Mouse (Mus musculus) thymus, postnatal 25 days (tissue): ENCODE measurements around the gene Ascc2.

Experiments
- DNase-seq: peaks from one replicate; pipeline ENCODE4 v3.0.0; 2022

Gene Ascc2

DNA sequence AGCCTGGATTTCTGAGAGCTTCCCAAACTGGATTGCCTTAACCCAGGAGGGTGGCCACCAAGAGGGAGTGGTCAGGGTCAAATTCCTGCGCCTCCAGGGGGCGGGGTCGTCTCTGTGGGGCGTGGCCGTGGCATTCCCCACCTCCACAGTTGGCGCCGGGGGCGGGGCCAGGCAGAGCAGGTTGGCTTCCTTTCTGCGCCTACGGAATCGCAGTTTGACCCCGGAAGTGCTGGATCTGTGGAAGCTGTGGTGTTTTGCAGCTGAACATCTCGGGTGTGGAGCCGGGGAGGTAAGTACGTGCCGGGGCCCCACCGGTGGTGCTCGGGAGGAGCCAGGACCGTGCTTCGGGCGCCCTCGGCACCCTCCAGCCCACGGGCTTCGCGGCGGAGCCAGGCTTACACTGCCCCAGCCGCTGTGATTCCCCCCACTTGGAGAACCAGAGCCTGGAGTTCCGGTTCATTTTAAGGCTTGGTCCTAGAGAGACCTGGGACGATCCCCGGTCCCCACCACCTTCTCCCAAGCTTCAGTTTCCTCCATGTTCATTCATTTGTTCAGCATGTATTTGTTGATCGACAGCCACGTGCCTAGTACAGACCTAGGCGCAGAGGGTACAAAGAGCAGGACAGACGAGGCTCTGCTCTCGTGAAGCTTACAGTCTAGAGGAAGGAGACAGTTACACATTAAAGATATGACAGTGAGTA, at the start of gene Ascc2:
TSS of gene Ascc2 (plus strand) at position 214 of the 701 bp plus-strand sequence.
- DNase-seq = peak; percentile 93

DNA sequence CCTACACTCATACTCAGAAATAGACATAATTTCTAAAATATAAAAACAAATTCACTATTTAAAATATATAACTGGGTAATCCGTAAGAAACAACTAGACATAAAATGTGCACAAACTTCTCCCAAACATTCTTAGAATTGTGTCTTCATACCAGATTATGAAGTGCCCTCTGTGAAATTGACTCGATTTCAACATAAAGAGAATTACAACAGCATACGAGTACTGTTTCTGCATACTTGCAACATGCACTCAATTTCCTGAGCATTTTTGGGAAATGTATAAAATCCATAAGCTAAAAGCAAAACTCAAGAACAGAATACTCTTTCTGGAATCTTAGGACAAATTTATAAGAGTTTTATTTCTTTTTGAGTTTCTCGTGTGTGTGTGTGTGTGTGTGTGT, 45.7 kb upstream of the Ascc2 start:
- no peak for DNase-seq

DNA sequence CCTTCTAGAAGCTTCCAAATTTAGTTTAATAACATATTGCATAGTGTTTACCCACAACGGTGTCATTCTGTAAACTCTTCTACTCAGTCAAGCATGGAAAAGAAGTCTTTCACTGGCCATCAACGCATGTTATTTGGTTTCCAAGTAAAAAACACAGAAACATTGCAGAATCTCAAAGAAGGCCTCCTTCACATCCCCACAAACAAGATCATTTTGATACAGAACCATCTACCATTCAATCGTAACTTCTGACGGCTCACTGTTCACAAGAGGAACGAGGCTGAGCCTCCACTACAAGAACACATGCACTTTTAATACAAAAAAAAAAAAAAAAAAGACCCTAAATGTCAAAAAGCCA, 44.1 kb upstream of the Ascc2 start:
- DNase-seq = no peak

DNA sequence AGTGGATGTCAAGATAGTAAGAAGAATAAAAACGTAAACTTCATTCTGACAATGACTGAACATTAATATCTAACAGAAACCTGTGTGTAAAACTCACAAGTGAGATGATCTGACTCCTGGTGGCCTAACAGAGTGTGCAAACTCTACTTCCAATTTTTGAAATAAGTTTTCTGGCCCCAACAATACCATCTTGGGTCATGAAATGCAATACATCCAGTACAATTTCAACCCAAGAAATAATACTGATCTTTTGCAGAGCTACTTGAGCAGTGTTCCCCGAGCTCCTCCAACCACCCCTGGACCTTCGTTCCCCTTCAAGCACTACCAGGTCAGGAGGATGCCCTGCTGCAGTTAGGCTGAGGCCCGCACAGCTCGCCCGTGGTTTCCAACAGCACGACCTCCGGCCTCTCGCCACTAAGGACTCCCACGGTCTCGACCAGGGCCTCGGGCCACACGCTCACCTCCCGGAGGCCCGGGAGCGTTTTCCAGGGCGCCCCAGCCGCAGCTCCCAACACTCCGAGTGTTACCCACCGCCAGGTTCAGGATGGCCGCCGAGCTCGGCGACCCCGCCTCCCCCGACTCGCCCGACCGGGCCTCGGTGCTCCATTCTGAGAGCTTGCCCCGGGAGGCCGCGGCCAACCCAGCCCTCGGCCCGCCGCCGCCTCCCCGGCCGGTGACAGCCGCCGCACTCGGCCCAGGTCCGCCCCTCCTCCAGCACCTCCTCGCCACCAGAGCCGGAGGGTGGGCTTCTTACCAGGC, 43.5 kb upstream of the Ascc2 start:
- DNase-seq = peak; percentile 55

DNA sequence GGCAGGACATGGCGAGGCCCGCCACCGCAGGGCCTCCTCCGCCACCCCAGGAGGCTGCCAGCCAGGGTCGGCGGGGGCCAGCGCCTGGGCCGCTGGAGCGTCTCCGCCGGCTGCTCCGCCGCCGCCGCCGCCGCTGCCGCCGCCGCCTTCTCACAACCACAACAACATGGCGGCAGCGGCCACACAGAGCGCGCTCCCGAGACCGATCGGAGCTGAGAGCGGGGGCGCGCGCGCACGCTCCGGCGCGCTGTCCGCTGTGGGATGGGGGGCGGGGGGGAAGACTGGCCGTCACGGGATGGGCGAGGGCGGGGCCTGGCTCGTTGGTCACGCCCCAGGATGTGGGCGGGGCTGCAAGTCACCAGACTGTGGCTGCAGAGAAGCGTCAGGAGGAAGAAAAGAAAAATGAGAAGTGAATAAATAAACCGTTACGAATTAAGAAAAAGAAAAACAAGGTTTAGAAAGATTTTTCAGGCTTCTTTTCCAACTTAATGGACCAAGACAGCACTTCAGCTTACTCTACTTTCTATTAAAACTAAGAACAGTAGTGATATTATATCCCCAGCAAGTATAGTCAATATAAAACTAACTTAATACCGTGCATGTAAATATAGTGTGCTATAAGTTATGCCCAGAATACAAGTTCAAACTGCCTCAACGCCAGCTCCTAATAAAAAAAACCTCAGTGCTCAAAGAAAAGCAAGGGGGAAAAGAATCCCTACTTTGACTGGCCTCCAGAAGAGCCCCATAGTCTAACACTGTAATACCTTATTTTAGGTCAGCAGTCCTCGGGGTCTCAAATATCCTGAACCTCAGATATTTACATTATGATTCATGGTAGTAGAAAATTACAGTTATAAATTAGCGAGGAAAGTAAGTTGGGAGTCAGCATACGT, 42.7 kb upstream of the Ascc2 start, which contains the start of gene Mtmr3:
TSS of gene Mtmr3 (minus strand) at position 256 of the 893 bp plus-strand sequence.
- DNase-seq = peak; percentile 98

DNA sequence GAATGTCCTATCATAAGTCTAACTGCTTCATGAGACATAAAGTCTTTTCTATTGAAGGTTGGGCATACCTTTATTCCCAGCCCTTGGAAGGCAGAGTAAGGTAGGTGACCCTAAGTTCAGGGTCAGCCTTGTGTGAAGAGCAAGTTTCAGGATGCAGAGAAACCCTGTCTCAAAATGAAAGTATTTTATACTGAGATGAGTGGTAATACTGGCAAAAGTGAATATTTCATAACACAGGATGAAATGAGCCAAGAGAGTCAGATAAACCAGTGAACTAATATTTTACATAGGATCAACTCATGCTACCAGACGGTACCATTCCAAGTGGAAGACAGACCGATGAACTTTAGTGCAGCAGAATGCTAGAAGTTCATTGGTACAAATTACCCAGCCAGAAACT, 39.1 kb upstream of the Ascc2 start:
- DNase-seq = no peak

DNA sequence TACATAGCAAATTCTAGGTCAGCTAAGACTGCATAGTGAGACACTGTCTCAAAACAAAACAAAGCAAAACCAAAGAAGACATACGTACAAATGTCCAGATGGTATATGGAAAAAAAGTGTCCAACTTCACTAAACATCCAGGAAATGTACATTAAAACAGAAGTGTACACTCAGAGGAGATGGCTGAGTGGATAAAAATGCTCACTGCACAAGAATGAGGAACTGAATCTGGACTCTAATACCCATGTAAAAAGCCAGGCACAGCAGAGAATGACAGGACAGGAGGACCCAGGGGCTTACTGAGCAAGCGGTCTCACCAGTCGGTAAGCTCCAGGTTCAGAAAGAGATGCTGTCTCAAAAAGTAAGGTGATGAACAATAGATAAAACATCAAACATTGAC, 37.6 kb upstream of the Ascc2 start:
- DNase-seq = no peak

DNA sequence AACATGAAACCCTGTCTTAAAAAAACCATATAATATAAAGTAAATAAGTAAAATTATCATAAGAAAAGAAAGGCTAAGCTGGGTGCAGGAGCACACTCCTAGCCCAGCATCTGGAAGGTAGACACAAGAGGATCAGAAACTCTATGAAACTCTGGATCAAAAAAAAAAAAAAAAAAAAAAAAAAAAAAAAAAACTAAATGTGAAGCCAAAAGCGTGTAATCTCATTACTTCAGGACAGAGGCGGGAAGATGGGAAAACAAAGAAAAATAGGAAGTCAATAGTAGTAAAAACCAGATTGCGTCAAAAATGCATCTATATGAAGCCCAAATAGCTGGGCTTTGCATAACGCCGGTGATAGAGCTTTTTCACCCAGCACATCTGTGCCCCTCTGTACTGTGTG, 35.7 kb upstream of the Ascc2 start:
- no peak for DNase-seq

DNA sequence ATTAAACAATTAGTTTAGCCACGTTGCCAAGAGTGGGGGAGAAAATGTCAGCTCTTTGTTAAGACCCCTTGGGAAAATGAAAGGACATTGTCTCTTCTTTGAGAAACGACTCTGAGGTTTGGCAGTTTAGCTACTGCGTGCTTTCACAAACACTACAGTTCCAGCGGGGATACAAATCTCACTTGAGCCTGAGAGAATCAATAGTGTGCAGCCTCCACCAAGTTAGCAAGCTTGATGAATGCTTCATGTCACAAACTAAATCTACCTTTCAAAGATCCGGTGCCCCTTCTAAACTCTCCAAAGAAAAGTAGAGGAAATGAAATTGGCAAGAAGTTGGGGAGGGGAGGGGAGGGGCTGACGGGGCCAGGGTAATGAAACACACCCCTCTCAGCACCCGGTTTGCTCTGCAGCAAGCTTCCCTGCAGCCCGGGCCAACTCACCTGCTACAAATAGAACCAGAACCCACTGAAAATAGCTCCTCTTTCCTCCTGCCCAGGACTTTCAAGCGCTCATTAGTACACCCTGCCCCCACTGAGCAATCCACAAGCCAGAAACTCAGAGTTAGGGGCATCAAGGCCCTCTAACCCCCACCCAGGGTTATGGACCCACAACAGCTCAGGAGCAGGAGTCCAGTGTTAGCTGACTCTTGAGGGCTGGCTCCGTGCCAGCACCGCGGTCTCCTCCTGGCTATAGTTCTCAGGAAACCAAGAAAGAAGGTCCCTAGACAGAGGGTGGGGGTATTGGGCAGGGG, 34.7 kb upstream of the Ascc2 start:
- DNase-seq = peak; percentile 14

DNA sequence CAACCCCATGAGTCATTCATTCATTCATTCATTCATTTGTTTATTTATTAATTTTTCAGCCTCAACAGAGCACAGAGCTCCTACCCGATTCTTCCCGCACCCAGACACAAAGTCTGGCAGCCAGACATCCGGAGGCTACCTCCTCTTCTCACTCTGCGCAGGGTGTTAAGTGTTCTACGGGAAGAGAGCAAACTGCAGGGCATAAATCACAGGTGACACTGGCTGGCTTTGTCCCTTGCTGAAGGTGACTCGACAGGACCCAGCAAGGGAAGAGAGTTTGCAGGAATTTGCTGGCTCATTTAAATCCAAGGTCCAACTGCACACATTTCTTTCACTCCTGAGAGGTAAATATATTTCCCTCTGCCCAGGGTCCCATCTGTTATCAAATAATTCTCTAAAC, 33.1 kb upstream of the Ascc2 start:
- DNase-seq = no peak

DNA sequence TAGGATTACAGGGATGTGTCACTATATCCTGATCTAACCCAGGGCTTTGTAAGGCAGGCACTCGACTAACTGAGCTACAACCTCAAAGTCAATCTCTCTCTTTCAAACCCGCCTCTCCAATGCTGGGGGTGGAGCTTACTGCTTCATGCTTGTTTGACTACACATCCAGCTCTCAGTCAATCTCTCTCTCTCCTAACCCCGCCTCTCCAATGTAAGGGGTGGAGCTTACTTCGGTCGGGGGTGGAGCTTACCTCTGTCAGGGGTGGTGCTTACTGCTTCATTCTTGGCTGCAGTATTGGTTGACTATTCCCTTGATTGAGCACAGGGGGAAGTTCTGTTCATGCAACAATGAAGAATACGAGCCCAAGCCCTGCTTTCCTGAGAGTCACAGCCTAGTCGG, 32.1 kb upstream of the Ascc2 start:
- DNase-seq = peak; percentile 11

DNA sequence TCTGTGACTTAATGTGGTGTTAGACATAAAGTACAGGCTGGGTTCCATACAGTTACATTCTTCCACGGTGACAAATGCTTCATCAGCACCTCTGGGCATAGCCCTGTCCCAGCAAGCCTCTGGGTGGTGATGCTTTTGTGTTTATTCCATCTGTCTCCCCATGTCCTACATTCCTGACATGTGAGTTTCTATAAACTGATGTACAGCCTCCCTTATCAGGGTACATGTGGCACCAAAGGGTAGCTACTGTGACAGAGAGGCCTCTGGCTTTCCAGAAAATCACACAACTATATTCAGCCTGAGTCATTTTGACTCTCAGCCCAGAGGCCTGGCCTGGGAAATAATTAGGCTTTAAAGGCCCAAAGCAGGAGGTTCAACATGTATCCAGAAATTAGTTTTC, 31.0 kb upstream of the Ascc2 start:
- DNase-seq = no peak

DNA sequence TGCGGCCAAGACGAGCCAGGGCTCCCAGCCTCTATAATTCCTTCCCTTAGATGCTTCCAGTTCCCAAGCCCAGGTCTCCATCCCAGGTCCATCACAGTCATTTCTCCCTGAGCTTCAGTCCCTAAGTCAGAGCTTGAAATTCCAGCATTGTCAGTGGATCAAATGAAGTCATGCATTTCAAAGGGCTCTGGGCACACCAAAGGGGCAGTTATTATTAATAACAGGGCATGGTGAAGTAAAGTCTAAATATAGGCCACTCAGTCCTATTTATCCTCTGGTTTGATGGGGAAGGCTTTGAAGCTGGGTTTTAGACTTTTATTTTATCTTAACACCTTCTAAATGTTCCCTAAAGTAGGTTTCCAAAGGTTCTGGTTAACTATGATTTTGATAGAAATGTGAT, 25.6 kb upstream of the Ascc2 start:
- no peak for DNase-seq

DNA sequence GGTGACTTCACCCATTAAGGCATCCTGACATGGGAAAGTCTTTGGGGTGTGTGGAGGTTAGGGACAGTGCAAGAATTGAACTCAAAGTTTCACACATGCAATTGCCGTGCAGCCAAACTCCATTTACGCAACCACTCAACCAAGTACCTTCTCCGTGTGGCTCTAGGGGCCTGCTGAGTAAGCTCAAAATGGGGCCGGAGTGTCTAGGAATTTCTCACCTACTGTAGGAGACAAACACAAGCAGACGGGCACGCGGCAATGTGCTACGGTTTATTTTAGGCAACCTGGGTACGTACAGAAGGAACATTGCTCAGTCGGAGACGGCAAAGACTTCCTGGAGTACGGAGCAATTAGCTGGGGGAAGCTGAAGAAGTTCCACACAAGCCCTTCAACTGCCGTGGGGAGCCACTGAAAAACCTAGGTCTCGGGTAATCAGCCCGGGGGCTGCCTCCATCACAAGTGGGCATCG, 17.5 kb upstream of the Ascc2 start, which contains the start of gene Gm11032:
TSS of gene Gm11032 (plus strand) at position 51 of the 469 bp plus-strand sequence.
- DNase-seq = no peak

DNA sequence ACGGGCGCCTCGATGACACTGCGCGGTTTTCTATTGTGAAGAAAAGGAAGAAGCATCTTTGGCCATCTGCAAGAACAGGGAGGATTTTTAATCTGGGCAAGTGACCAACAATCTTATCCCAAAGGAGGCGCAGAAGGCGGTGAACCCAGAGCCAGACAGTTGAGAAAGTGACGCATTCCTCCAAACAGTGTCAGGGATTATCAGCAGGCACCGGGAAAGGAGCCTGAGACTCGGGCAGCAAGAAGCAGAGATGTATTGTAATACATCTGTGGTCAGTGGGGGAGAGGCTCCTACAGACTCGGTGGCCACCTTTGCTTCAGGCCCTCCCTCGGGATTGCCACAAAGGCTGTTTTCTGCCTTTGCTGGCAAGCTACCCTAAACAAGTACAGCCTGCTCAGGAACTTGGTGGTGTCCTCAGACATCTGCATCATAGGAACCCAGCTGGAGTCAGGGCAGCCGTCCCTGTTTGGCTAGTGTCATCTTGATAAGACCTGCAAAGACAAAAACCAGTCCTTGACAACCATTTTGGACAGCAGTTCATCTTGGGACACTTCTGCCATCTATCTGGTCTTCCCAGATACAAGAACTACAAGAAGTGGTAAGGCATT, 16.9 kb upstream of the Ascc2 start:
- no peak for DNase-seq

DNA sequence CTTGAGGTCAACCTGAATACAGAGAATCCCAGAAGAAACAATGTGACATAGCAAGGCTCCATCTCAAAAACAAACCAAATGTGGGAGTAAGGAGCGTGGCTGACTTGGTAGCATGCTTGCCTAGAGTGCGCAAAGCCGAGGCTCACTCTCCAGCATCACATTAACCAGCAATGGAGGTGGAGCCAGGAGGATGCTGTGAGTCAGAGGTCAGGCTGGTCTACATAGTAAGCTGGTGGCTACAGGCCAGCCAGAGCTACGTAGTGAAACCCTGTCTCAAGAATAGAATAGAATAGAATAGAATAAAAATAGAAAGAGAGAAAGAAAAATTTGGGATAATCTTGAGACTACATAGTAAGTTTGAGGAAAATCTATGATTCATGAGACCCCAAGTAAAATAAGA, 15.7 kb upstream of the Ascc2 start:
- DNase-seq = no peak

DNA sequence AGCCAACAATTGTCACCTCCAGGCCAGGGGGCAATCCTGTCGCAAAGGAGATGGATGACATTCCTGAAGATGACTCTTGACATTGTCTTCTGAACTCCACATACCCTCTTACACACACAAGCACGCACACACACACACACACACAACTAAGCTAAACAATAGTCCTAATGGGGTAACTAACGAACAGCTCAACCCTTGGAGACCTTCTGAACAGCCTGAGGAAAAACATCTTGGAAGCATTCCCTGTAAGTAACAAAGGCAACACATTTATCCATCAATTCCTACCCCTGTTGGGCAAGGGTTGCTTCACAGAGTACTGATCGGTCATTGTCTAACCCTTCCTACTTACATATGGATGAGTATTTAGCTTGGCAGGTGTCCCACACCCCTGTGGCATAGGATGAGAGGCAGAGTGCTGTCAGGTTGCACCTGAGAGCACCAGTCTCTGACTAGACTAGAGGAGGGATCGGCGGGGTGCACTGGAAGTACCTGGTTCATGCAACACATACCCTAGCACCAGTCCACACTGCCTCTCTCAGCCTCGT, 15.0 kb upstream of the Ascc2 start:
- DNase-seq = no peak

DNA sequence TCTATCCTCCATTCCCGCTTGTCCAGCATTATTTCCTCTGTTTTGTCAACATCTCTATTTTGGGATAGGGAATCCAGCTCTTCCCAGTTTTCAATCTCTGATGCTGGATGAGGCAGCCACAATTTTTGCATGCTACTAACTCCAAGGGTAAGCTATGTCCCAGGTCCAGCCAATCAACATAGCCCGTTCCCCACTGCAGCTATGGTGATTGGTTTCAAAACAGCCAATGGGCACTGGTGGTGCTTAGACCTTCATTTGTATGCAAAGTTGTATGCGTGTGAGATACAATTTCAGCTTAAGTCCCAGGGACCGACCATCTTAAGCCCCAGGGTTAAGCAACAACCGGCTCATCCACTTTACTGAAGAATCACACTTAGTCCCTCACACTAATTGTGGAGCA, 14.6 kb upstream of the Ascc2 start:
- no peak for DNase-seq

DNA sequence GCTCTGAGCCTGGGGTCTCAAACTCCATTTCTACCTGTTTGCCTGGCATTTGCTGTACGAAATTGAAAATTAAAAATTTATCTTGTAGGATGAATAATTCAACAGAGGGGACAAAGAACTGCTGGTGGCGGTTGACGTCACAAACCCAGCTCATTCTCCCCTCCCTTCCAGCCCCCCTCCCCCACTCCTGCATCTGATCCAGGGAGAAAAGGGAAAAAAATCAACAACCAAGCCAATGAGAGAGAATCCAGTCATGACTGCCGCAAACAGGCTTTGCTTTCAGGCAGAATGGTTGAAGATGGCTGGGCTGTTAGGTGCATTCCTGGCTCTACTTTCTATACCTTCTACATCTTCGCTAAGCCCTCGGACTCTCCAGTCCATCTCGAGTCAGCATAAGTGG, 11.6 kb upstream of the Ascc2 start:
- DNase-seq = no peak

DNA sequence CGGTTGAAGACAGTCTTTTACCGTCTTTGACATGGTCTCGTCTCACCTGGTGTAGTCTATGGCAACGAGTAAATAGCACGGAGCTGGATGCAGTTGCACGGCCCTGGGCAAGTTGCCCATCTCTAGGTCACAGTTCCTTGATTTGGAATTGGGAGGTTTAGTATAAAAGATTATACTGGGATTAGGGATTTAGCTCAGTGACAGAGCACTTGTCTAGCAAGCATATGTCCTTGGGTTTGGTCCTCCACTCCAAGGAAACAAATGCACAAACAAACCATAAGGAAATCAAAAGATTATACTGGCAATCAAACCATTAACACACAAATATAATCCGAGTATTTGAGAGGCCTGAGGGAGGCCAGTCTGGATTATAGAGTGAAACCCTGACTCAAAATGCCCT, 9.9 kb upstream of the Ascc2 start:
- DNase-seq = no peak

DNA sequence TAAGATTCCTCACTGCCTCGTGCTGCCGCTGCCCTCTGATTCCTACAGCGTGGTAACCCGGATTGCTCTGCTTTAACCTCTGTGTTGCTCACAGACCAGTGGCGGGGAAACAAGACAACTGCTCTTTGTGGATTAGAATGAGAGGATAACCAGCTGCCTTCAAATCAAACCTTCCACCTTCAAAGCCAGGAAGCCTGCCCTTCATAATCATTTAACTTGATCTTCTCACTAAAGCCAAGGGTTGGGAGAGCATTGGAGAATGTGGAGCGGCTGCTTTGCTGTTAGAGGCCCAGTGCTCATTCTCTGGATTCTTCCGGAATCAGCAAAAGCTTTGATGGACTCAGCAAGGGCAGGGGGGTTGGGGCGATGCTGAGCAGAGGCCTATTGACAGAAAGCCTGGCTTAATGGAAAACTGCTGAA, 7.7 kb upstream of the Ascc2 start:
- DNase-seq = no peak

DNA sequence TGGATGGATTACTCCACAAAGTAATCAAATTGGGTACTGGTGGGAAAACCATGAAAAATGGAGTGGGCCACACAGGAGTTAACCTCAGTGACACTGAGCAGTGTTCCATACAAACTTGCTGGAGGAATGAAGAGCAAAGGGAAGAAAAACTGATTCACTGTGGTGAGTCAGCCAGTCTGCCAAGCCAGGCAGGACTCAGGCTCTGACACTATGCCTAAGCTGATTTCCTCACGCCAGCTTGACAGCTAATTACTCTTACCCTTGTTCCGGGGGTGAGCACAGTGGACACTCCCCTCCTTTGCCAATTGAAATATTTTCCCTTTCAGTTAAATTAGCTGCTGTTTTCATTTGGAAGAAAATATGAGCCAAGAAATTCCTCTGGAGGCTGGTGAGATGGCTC, 4.1 kb upstream of the Ascc2 start:
- DNase-seq = no peak
